Mouse (Mus musculus): Measurements from ENCODE around the gene Fkbp7. TPM values are rescaled to one million over a fixed set of nuclear protein-coding genes. Genes with fewer than 3 reads are reported as not detected.

Fkbp7 gene
- polyA plus RNA-seq, 1 experiment from 2014 or later: 33.4 TPM

GRCm38 (mm10) chr2:76620188-76620587 lies 52.7 kb downstream of the Fkbp7 start:
- Histone ChIP-seq H3K36me3 (peaks cover 24% of the 10 kb centered on the region), H3K9me3 (no peaks in the 10 kb centered on the region), H3K4me1 (no peaks in the 10 kb centered on the region), H3K27me3 (ENCODE audit: insufficient read depth, poor library complexity, severe bottlenecking) (no peaks in the 10 kb centered on the region), H3K27ac (no peak overlapping the region), H3K4me3 (no peak overlapping the region)
- WGBS: 83% methylated on average over 5 of the region's 5 CpGs
- DNase-seq (ENCODE audit: low spot score): no peak

GRCm38 (mm10) chr2:76618078-76618477 lies 54.8 kb downstream of the Fkbp7 start:
- no peak overlapping the region for H3K4me3 ChIP-seq
- peaks cover 5% of the 10 kb centered on the region; the same call in 1 of the 2 replicates for H3K36me3 ChIP-seq
- 56% methylated on average over 1 of the region's 1 CpGs for WGBS
- H3K4me1 ChIP-seq: no peaks in the 10 kb centered on the region
- no peak for DNase-seq (ENCODE audit: low spot score)
- no peaks in the 10 kb centered on the region for H3K9me3 ChIP-seq
- H3K27me3 ChIP-seq (ENCODE audit: insufficient read depth, poor library complexity, severe bottlenecking): no peaks in the 10 kb centered on the region
- H3K27ac ChIP-seq: no peak overlapping the region

Other genes starting within 250 kb of the Fkbp7 start
- 37.4 and 49.9 TPM in 2 replicates for gene Prkra, start 25.1 kb downstream of the Fkbp7 start, polyA plus RNA-seq (2016; fragmentation: Nextera tagmentation; extraction: Ambion mirVana)
- gene Pjvk, start 24.6 kb downstream of the Fkbp7 start, polyA plus RNA-seq (2016; fragmentation: Nextera tagmentation; extraction: Ambion mirVana): 0.11 and 0.25 TPM in 2 replicates
- gene Plekha3, start 2.2 kb upstream of the Fkbp7 start, polyA plus RNA-seq (2016; fragmentation: Nextera tagmentation; extraction: Ambion mirVana): 8.9 and 11.7 TPM in 2 replicates

Measured in heart, embryonic 10.5 days (tissue).